Mouse (Mus musculus) right cerebral cortex, postnatal 4 days (tissue): Measurements from ENCODE around the gene Aatf.

Experiments used
- DNase-seq: peaks from one replicate; pipeline ENCODE4 v3.0.0-alpha.2; 2022

The Aatf gene

GRCm38 (mm10) chr11:84521751-84522299, 8.5 kb upstream of the Aatf start:
- DNase-seq: no peak

- DNase-seq: no peak
Observed at GRCm38 (mm10) chr11:84521071-84521390, 7.7 kb upstream of the Aatf start.

DNA sequence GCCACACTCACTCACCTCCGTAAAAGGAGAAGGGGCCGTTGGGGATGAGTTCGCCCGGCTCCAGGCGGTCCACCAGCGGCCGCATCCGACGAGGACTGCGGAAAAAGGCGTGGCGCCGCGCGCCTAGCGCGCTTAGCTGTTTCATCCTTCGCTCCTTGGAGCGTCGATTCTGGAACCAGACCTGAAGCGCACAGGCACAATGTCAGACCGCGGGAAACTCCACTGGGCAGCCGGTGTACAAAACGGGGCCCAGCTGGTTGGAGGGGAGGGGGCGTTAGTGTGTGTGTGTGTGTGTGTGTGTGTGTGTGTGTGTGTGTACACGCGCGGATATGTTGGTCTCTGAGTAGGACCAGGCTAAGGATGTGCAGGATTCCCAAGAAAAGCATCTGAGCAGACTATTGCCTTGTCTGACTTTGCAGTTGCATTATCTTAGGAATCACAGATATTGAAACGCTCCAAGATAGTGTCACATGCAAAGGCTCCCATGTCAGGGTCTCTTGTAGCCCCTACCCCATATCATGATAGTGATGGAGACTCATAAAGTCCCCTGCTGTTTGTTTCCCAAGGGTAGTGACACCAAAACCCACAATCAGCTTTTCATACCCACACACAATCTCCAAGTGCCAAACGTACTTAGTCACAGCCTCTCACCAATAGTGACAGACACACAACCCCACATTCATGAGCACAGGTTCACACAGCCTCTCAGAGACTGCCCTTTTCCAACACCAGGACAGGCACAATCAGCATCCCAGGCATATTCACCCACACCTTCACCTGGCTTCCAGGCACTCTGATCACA, 7.1 kb upstream of the Aatf start:
- DNase-seq: no peak

- no peak for DNase-seq
Observed at GRCm38 (mm10) chr11:84519576-84520268, 6.4 kb upstream of the Aatf start.

DNA sequence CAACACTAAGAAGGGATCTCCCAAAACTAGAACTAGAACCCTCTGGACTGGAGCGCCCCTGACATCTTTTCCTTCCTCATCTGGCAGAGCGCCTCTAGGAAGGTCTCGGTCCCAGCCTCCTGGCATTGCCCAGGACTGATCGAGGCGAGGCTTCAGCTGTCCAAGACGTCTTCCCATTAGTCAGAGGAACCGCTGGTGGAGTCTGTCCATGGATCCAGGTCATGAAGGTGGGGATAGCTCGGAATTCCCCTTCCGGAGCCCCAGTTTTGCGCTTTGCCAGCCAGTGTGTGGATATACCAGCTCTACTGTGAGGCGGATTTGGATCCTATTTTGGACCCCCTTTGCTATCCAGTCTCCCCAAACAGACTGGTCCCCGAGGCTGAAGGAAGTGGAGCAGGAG, 5.7 kb upstream of the Aatf start:
- DNase-seq: no peak

DNA sequence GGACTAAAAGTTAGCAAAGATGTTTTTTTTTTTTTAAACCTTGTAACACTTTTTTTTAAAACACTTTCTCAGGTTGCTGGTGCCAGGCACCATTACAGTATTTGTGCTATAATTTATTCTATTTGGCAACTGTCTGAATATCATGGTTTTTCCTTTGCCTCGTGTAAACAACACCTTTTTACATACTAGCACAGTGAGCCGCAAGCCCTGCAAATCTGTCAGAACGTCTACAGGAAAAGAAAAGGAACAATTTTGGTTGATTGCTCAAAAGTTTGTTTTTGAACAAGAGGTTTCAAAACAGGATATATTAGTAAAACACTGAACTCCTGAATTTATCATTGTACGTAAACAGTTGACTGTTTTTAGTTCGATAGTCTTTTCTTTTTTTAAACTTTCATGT, 4.9 kb upstream of the Aatf start:
- DNase-seq: no peak

- no peak for DNase-seq
Observed at GRCm38 (mm10) chr11:84517431-84517830, 4.1 kb upstream of the Aatf start.

- no peak for DNase-seq
Observed at GRCm38 (mm10) chr11:84516501-84517240, 3.3 kb upstream of the Aatf start.

DNA sequence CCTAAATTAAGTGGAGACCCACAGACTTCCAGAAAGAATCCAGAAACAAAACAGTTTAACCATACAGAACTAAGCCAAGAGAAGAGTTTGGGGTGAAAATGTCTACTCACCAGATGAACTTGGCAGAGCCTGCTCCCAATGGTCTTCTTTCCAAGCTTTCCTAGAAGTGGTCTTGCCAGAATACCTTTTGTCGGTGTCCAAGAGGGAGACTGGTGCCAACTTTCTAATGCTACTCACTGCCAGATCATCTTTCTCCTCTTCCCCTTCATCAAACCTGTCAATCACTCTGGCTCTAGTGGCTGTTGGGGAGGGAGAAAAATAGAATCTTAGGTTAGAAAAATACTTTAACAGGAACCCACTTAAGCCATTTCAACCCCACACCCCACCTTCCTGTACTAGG, 1.3 kb downstream of the Aatf start:
- no peak for DNase-seq

- no peak for DNase-seq
Observed at GRCm38 (mm10) chr11:84504296-84504695, 9.0 kb downstream of the Aatf start.

- DNase-seq: no peak
Observed at GRCm38 (mm10) chr11:84497944-84498343, 15.4 kb downstream of the Aatf start.

DNA sequence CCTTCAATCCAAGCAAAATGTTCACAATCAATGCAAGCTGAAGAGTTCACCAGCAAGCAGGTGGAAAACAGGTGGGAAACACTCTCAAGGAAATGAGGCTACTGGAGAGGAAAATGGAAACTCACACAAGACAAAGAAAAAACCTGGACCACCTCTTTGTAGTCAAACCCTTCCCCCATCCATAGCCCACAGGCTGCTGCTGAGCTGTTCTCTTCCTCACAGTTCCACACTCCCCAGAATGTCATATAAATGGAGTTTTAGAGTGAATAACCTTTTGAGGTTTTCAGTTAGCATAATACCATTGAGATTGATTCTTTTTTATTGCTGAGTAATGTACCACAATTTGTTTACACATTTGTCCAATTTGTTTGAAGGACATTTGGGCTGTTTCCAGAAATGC, 16.4 kb downstream of the Aatf start:
- no peak for DNase-seq

GRCm38 (mm10) chr11:84495774-84496173, 17.5 kb downstream of the Aatf start:
- no peak for DNase-seq

DNA sequence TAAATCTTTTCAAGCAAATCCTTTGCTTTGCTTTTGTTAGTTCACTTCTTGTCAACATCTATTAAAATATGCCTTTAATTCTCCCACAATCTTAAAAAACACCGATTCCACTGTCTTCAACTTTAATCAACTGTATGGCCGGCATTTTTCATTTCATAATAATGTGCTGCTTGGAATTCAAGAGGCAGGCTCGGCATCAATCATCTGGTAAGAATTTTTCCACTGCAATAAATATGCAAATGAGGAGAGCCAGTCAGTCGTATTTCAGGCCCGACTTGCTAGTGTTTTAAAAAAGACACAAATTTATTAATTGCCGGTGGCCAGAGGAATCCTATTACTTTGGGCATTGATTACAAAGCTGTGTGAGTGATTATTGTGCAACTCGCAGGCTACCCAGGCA, 31.7 kb downstream of the Aatf start:
- no peak for DNase-seq

GRCm38 (mm10) chr11:84480451-84480850, 32.9 kb downstream of the Aatf start:
- no peak for DNase-seq

GRCm38 (mm10) chr11:84476641-84477040, 36.7 kb downstream of the Aatf start:
- no peak for DNase-seq

GRCm38 (mm10) chr11:84475991-84476390, 37.3 kb downstream of the Aatf start:
- no peak for DNase-seq

DNA sequence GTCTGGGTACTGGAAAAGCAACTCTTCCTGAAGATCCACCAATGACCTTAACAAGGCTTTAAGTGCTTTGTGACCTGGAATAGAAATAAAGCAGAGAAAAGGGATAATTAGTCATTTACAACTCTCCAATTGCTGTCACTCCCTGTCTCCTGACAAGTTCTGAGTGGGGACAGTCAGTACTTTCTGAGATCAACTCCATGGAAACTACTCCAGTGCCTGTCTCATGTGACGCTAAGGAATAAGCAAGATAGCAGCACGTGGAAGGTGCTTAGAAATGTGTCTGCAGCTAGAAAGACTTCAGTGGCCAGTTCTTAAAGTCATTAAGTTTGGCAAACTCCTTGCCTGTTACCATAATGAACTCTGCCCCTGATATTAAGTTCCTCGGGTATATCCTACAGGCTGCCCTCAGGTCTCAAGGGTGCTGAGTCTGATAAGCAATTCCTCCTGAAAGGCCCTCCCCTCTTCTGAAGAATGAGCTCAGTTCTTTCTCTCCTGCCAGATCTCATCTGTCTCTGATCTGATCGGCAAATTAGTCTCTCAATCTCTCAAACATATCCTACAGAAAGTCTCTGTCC, 40.1 kb downstream of the Aatf start:
- DNase-seq: no peak

GRCm38 (mm10) chr11:84464571-84464970, 48.8 kb downstream of the Aatf start:
- no peak for DNase-seq

DNA sequence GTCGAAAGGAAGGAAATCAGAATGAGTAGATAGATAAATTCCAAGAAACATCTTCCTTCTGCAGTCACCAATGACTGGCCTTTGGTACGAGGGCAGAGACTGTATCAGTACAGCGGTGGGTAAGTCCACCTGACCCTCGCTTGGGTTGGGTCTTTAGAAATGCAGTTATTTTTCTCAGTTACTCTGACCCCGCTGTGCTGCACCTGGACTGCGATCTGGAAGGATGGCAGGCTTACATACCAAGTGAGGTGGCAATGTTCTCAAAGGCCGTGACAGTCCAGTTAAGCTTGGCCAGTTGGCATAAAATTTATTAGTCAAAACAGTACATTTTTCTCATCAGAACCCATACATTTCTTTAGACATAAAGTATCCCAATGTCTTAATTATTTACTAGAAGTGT, 59.4 kb downstream of the Aatf start:
- DNase-seq: no peak

DNA sequence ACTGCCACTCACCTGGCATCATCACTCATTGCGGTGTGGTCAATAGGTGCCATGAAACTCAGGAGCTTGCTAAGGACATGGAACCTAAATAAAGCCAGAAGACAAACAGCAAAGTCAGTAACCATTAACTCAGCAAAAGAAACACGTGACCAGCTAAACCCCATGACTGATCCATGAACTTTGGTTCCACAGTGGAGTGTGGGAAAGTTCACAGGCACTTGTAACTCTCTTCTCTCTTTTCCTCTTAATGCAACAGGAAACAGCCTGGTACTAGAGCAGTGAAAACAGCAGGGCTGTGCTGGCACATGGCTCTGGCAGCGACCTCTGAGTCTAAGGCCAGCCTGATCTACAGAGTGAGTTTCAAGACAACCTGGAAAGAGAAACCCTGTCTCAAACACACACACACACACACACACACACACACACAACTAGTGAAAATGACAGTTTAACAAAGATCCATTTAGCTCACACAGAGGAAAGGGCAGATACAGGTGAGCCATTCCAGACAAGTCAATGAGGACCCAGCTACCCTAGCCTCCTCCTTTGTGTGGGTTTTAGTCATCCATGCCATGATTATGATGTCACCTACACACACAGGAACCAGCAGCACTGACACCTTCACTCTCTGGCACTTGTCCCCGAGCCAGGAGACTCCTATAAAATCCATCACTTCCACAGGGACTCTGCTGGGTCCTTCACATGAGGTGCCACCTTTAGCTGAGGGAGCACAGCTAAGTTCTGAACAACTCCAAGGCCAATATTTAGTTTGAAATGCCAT, 70.6 kb downstream of the Aatf start:
- DNase-seq: no peak

GRCm38 (mm10) chr11:84440402-84440801, 72.9 kb downstream of the Aatf start:
- no peak for DNase-seq

- DNase-seq: no peak
Observed at GRCm38 (mm10) chr11:84434879-84435278, 78.4 kb downstream of the Aatf start.
